ENCODE assay signal across 13 mouse cellular contexts in the genomic region with DNA sequence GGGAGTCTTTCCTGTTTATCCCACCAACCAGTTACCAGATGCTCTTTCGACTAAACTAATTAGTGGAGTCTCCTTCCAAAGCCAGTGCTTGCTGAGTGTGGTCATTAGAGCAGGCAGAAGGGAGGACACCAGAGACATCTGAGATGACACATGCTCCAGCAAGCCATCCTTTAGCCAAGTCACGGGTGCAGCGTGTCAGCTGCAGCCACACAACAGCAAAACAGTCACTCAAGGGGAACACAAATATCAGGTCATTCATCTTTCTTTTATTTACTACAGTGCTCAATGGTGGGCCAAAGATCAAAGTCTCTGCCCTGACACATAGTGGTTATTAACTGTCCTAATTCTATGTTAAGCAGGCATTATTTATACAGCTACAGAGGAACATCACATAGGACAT.
DNase-seq lines count a peak whose midpoint lies in the region; ATAC-seq and TF ChIP-seq lines count a peak whose summit lies in the region.
"Had no signal": no experiment of that assay in that cellular context is flagged by ENCODE, and none has a peak within 500 bp of the region (broad histone marks: within the 10 kb centered on the region; RNA-seq: fewer than 3 reads in every experiment).

No protein-coding gene starts in this region.

- DNase-seq in kidney, adult 18-20 months, result no peak
- DNase-seq in lung, postnatal 25 days (ENCODE audit: low spot score), result no peak
- no peak for DNase-seq in T-cell, adult 2 months (ENCODE audit: low spot score)
- DNase-seq in heart, adult 8-10 months (ENCODE audit: low spot score), result no peak
- DNase-seq in ovary, adult 18-20 months (ENCODE audit: low spot score), result no peak
- DNase-seq: gastrocnemius, postnatal 25 days had no signal

- H3K4me2 ChIP-seq in kidney, embryonic 14.5 days (replicated peaks; ENCODE audit: low read depth, low read length), result no peak overlapping the region
- no peak overlapping the region for H3K4me2 ChIP-seq in lung, embryonic 16.5 days (ENCODE audit: low read depth, low read length)
- H3K4me2 ChIP-seq: heart, embryonic 15.5 days; liver, embryonic 12.5 days had no signal

- H3K9ac ChIP-seq in kidney, embryonic 14.5 days (ENCODE audit: low read depth, low read length), result no peak overlapping the region
- no peak overlapping the region for H3K9ac ChIP-seq in lung, embryonic 16.5 days (ENCODE audit: low read length)
- H3K9ac ChIP-seq: heart, embryonic 15.5 days; liver, embryonic 12.5 days had no signal

- H3K27ac ChIP-seq in kidney, embryonic 14.5 days (ENCODE audit: low read depth, low read length), result no peak overlapping the region
- H3K27ac ChIP-seq in lung, embryonic 16.5 days (ENCODE audit: low read length), result no peak overlapping the region
- H3K27ac ChIP-seq in cortical plate, adult 2 months (ENCODE audit: insufficient read depth, low read length), result 0 out of 2 replicates have a peak overlapping the region, but pooled peaks have one; percentile 8
- H3K27ac ChIP-seq: heart, embryonic 15.5 days; liver, embryonic 12.5 days had no signal

- H3K27me3 ChIP-seq in kidney, embryonic 14.5 days (ENCODE audit: control insufficient read depth, insufficient read depth, low read length), result no peaks in the 10 kb centered on the region
- H3K27me3 ChIP-seq in lung, embryonic 16.5 days (ENCODE audit: control insufficient read depth, insufficient read depth, low read depth, low read length), result no peaks in the 10 kb centered on the region
- H3K27me3 ChIP-seq: heart, embryonic 15.5 days; liver, embryonic 12.5 days had no signal

- peak; percentile 94 for ATAC-seq in kidney, embryonic 14.5 days (ENCODE audit: low FRiP score, low TSS enrichment)
- peak; percentile 95 for ATAC-seq in lung, embryonic 16.5 days (ENCODE audit: low read depth)
- ATAC-seq: forebrain, embryonic 16.5 days; intestine, embryonic 16.5 days; liver, embryonic 12.5 days had no signal

- H3K4me1 ChIP-seq in kidney, embryonic 14.5 days (ENCODE audit: control insufficient read depth, insufficient read depth, low read length), result no peaks in the 10 kb centered on the region
- H3K4me1 ChIP-seq in lung, embryonic 16.5 days (replicated peaks; ENCODE audit: control insufficient read depth, insufficient read depth, low read length), result no peaks in the 10 kb centered on the region
- peaks cover 3% of the 10 kb centered on the region for H3K4me1 ChIP-seq in cortical plate, adult 2 months (ENCODE audit: control insufficient read depth, insufficient read depth, low read length)
- H3K4me1 ChIP-seq: heart, embryonic 15.5 days; liver, embryonic 12.5 days had no signal

- TF ChIP-seq POLR2A in cortical plate, adult 2 months (IDR thresholded peaks at IDR 0.05; ENCODE audit: extremely low read depth, insufficient read depth, low read length), result no peak; the same call in 1 of the 2 replicates

- H3K9me3 ChIP-seq in kidney, embryonic 14.5 days (ENCODE audit: control insufficient read depth, low read length), result no peaks in the 10 kb centered on the region
- no peaks in the 10 kb centered on the region for H3K9me3 ChIP-seq in lung, embryonic 16.5 days (ENCODE audit: control insufficient read depth, low read length)
- H3K9me3 ChIP-seq: heart, embryonic 15.5 days; liver, embryonic 12.5 days had no signal

- H3K4me3 ChIP-seq in kidney, embryonic 14.5 days (ENCODE audit: low read length), result no peak overlapping the region
- H3K4me3 ChIP-seq in lung, embryonic 16.5 days (ENCODE audit: low read length), result no peak overlapping the region
- H3K4me3 ChIP-seq in cortical plate, adult 2 months (ENCODE audit: insufficient read depth, low read length), result no peak overlapping the region
- H3K4me3 ChIP-seq: heart, embryonic 15.5 days; liver, embryonic 12.5 days had no signal

- TF ChIP-seq CTCF in cortical plate, adult 2 months (IDR thresholded peaks at IDR 0.05; ENCODE audit: extremely low read depth, insufficient read depth, low read length), result no peak

- 31% methylated on average over 3 of the region's 3 CpGs for WGBS in kidney, embryonic 14.5 days
- WGBS in lung, embryonic 16.5 days, result 46% methylated on average over 3 of the region's 3 CpGs

- H3K36me3 ChIP-seq in kidney, embryonic 14.5 days (ENCODE audit: control insufficient read depth, insufficient read depth, low read length), result no peaks in the 10 kb centered on the region
- H3K36me3 ChIP-seq in lung, embryonic 16.5 days (ENCODE audit: control insufficient read depth, insufficient read depth, low read length), result no peaks in the 10 kb centered on the region
- H3K36me3 ChIP-seq: heart, embryonic 15.5 days; liver, embryonic 12.5 days had no signal
